Mouse (Mus musculus) lung, adult 2 months (tissue): ENCODE measurements around the gene Sufu. TPM values are rescaled to one million over a fixed set of nuclear protein-coding genes. Genes with fewer than 3 reads are reported as not detected.

Experiments
- DNase-seq: peaks from one replicate; pipeline ENCODE4 v3.0.0; 2022
- H3K4me1 ChIP-seq: fragments of 200-500 bp; 2 replicates; pipeline ENCODE4 v1.6.1; 2011; ENCODE audit warnings: low read length; ENCODE audit not compliant: control insufficient read depth, insufficient read depth
- H3K4me3 ChIP-seq: fragments of 200-500 bp; replicated peaks from 2 replicates; pipeline ENCODE3; 2011; ENCODE audit warnings: low read depth, mild to moderate bottlenecking, control low read depth, low read length; ENCODE audit errors: extremely low read depth
- CTCF ChIP-seq: fragments of 200-500 bp; IDR thresholded peaks from 2 replicates; pipeline ENCODE4 v1.5.1; 2011; ENCODE audit warnings: mild to moderate bottlenecking, low read length, control low read depth; ENCODE audit not compliant: insufficient read depth
- POLR2A ChIP-seq: fragments of 200-500 bp; IDR thresholded peaks from 2 replicates; pipeline ENCODE4 v1.6.1; 2011; ENCODE audit warnings: low read depth, mild to moderate bottlenecking, control low read depth, low read length, borderline replicate concordance; ENCODE audit errors: extremely low read depth
- WGBS: fragments of 180-500 bp; shearing (Covaris S2); methylation state at CpG from one replicate; pipeline ENCODE4 v1.1.7; 2018; 5-methylcytosine and 5-hydroxymethylcytosine counted together
- polyA plus RNA-seq: library from polyadenylated mRNA; depleted of rRNA; stranded (reverse); fragments of >200 nt; gene quantifications from 2 replicates; pipeline ENCODE4 v1.2.3, GENCODE M21; 2012

The Sufu gene
- polyA plus RNA-seq, 1 experiment: 17.5 TPM

- Histone ChIP-seq H3K4me1 (peaks cover 10% of the 10 kb centered on the region), H3K4me3 (no peak overlapping the region)
- DNase-seq: peak; percentile 38
- 64% methylated on average over 7 of the region's 7 CpGs for WGBS
- no peak for TF ChIP-seq CTCF
- no peak for TF ChIP-seq POLR2A
These were observed 3.2 kb downstream of the Sufu start for GRCm38 (mm10) chr19:46399886-46400285.

- Histone ChIP-seq H3K4me3 (no peak overlapping the region), H3K4me1 (peaks cover 10% of the 10 kb centered on the region)
- WGBS: 87% methylated on average over 7 of the region's 7 CpGs
- DNase-seq: no peak
- TF ChIP-seq CTCF (no peak), POLR2A (no peak)
These were observed 3.9 kb downstream of the Sufu start for GRCm38 (mm10) chr19:46400558-46400957.

GRCm38 (mm10) chr19:46404030-46404429, 7.3 kb downstream of the Sufu start:
- Histone ChIP-seq H3K4me3 (no peak overlapping the region), H3K4me1 (no peaks in the 10 kb centered on the region)
- no peak for DNase-seq
- no peak for TF ChIP-seq CTCF
- no peak for TF ChIP-seq POLR2A
- 85% methylated on average over 1 of the region's 1 CpGs for WGBS

- TF ChIP-seq POLR2A: no peak
- TF ChIP-seq CTCF: no peak
- Histone ChIP-seq H3K4me3 (no peak overlapping the region), H3K4me1 (no peaks in the 10 kb centered on the region)
- DNase-seq: no peak
- 83% methylated on average over 8 of the region's 8 CpGs for WGBS
These were observed 10.1 kb downstream of the Sufu start for GRCm38 (mm10) chr19:46406592-46407386.

GRCm38 (mm10) chr19:46409506-46409905, 12.8 kb downstream of the Sufu start:
- DNase-seq: no peak
- TF ChIP-seq CTCF: no peak
- no peak for TF ChIP-seq POLR2A
- 73% methylated on average over 3 of the region's 3 CpGs for WGBS
- Histone ChIP-seq H3K4me3 (no peak overlapping the region), H3K4me1 (0 out of 2 replicates have a peak, but pooled peaks cover 2% of the 10 kb centered on the region)

GRCm38 (mm10) chr19:46412056-46412805, 15.5 kb downstream of the Sufu start:
- no peak overlapping the region for H3K4me3 ChIP-seq
- 0 out of 2 replicates have a peak, but pooled peaks cover 2% of the 10 kb centered on the region for H3K4me1 ChIP-seq
- 55% methylated on average over 12 of the region's 12 CpGs for WGBS
- TF ChIP-seq POLR2A (no peak), CTCF (no peak)
- no peak for DNase-seq

GRCm38 (mm10) chr19:46413969-46414368, 17.3 kb downstream of the Sufu start:
- 79% methylated on average over 2 of the region's 2 CpGs for WGBS
- TF ChIP-seq POLR2A: no peak
- no peak for TF ChIP-seq CTCF
- Histone ChIP-seq H3K4me1 (0 out of 2 replicates have a peak, but pooled peaks cover 2% of the 10 kb centered on the region), H3K4me3 (no peak overlapping the region)
- DNase-seq: no peak

- WGBS: 91% methylated on average over 8 of the region's 8 CpGs
- TF ChIP-seq CTCF (no peak), POLR2A (no peak)
- Histone ChIP-seq H3K4me1 (0 out of 2 replicates have a peak, but pooled peaks cover 2% of the 10 kb centered on the region), H3K4me3 (no peak overlapping the region)
- DNase-seq: no peak
These were observed 17.8 kb downstream of the Sufu start for GRCm38 (mm10) chr19:46414486-46414885.

GRCm38 (mm10) chr19:46416276-46416675, 19.6 kb downstream of the Sufu start:
- Histone ChIP-seq H3K4me3 (no peak overlapping the region), H3K4me1 (0 out of 2 replicates have a peak, but pooled peaks cover 2% of the 10 kb centered on the region)
- TF ChIP-seq CTCF: no peak
- no peak for TF ChIP-seq POLR2A
- WGBS: 72% methylated on average over 9 of the region's 9 CpGs
- no peak for DNase-seq

GRCm38 (mm10) chr19:46418051-46418450, 21.4 kb downstream of the Sufu start:
- H3K4me3 ChIP-seq: no peak overlapping the region
- TF ChIP-seq CTCF (no peak), POLR2A (no peak)
- WGBS: 65% methylated on average over 4 of the region's 4 CpGs
- peaks cover 3% of the 10 kb centered on the region; the same call in 1 of the 2 replicates for H3K4me1 ChIP-seq
- no peak for DNase-seq
